Mouse (Mus musculus) megakaryocyte, embryonic 14.5 days (primary cell): ENCODE measurements around the gene Rpain.

Source experiments
- FLI1 ChIP-seq: IDR thresholded peaks from 2 replicates; pipeline ENCODE4 v1.6.1; 2012; ENCODE audit warnings: low read length, inconsistent platforms, mixed read lengths
- GATA1 ChIP-seq: IDR thresholded peaks from 3 replicates; pipeline ENCODE4 v1.6.1; 2012; ENCODE audit warnings: mixed read lengths, low read length, inconsistent platforms, borderline replicate concordance

DNA sequence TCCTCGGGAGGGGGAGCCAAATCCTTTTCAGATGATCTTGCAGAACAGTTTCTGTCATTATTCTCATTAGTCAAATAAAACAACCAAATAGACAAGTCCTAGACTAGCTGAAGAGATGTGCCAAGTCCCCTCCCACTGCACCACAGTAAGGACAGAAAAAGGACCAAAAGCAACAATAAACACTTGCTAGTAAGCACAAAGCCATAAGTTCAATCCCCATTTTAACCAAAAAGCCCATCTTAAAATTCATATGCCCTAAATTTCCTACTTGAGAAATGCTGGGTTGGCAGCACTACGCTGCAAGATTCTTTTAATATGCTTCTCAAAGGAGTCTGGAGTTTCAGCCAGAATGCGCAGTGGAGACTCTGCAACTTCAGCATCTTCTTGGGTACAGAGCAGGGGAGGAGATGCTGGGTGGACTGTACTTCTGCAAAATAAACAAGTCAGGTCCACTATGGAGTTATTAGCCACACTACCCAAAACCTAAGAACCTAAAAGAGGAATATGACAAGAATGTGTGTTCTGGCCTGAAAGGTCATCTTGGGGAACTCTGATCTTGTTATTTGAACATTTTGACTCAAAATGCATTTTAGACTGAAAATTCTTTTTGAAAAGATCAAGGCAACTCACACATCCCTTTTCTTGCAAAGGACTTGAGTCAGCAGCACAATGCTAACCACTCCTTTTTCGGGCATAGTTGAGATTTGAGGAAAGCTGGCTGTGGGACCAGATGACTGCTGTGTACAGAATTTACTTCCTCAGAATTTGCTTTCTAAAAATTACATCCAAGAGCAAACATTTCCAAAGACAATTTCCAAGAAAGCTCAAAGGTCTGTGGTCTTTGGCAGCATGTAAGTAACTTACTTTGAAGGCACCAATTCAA is 24.8 kb upstream of the Rpain start:
- no peak for TF ChIP-seq GATA1
- TF ChIP-seq FLI1, result no peak
